Mouse (Mus musculus) ovary, adult 10 weeks (tissue): ENCODE data around the gene B3gnt7. TPM values are rescaled to one million over a fixed set of nuclear protein-coding genes. Genes with fewer than 3 reads are reported as not detected.

ENCODE experiments used
- polyA plus RNA-seq: library from polyadenylated mRNA; stranded (reverse); fragments of 350-450 nt; fragmentation: Illumina TruSeq; extraction: RNeasy Lipid Tissue Mini Kit (QIAGEN cat#74804); gene quantifications from one replicate; pipeline ENCODE4 v1.2.3, GENCODE M21; 2014

Gene B3gnt7
- polyA plus RNA-seq: 0.68 TPM

DNA sequence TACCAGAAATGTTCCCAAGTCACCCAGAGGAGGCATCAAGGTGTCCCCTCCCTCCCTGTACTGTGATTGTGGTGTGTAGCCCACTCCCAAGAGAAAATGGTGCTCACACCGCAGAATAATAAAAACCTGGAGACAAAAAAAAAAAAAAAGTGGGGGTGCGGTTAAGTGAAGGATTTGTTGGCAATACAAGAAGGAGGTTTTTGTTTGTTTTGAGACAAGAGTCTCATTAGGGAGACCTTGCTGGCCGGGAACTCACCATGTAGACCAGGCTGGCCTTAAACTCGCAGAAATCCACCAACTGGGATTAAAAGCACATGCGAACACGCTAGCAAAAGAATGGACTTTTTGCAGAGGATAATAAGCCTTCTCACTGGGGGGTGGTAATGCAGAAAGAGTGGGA lies at the start of gene B3gnt7:
Gene B3gnt7 (plus strand): TSS at position 301 of the 400 bp plus-strand sequence.

Other genes starting within 250 kb of the B3gnt7 start
- 237 TPM for gene Psmd1, start 238.4 kb upstream of the B3gnt7 start, polyA plus RNA-seq
- gene Htr2b, start 190.9 kb upstream of the B3gnt7 start, polyA plus RNA-seq: 1.1 TPM
- not detected for gene Gm21972, start 169.2 kb upstream of the B3gnt7 start, polyA plus RNA-seq
- 11.9 TPM for gene Armc9, start 148.1 kb upstream of the B3gnt7 start, polyA plus RNA-seq
- 872 TPM for gene Ncl, start 56.6 kb downstream of the B3gnt7 start, polyA plus RNA-seq
- not detected for gene Nmur1, start 123.4 kb downstream of the B3gnt7 start, polyA plus RNA-seq
- gene Tex44, start 123.5 kb downstream of the B3gnt7 start, polyA plus RNA-seq: not detected
- gene Ptma, start 223.9 kb downstream of the B3gnt7 start, polyA plus RNA-seq: 4,721 TPM